Mouse (Mus musculus) embryonic facial prominence, embryonic 11.5 days (tissue): Measurements from ENCODE around the gene Exoc3. TPM values are rescaled to one million over a fixed set of nuclear protein-coding genes. Genes with fewer than 3 reads are reported as not detected.

Experiments
- ATAC-seq: fragments of 200-750 bp; cut with Nextera tagmentation; replicated peaks from 2 replicates; pipeline ENCODE4 v1.8.0; 2017; ENCODE audit warnings: low read depth; ENCODE audit not compliant: insufficient number of reproducible peaks, low FRiP score, low TSS enrichment
- DNase-seq: peaks from one replicate; pipeline ENCODE4 v3.0.0-alpha.2; 2015; ENCODE audit warnings: low spot score
- H3K27ac ChIP-seq: fragments of 300-500 bp; sonication (generic); replicated peaks from 2 replicates; pipeline ENCODE4 v1.5.1; 2014; ENCODE audit warnings: mild to moderate bottlenecking, low read depth, low read length, control low read depth
- H3K27me3 ChIP-seq: fragments of 300-500 bp; sonication (generic); 2 replicates; pipeline ENCODE4 v1.6.1; 2014; ENCODE audit warnings: mild to moderate bottlenecking, low read length, moderate library complexity, mixed read lengths; ENCODE audit not compliant: control insufficient read depth, insufficient read depth
- H3K36me3 ChIP-seq: fragments of 300-500 bp; sonication (generic); replicated peaks from 2 replicates; pipeline ENCODE4 v1.6.1; 2014; ENCODE audit warnings: low read depth, mild to moderate bottlenecking, low read length, moderate library complexity, mixed read lengths; ENCODE audit not compliant: control insufficient read depth, insufficient read depth
- H3K4me1 ChIP-seq: fragments of 300-500 bp; sonication (generic); 2 replicates; pipeline ENCODE4 v1.6.1; 2014; ENCODE audit warnings: low read length, mixed read lengths; ENCODE audit not compliant: control insufficient read depth, insufficient read depth
- H3K4me2 ChIP-seq: fragments of 300-500 bp; sonication (generic); 2 replicates; pipeline ENCODE4 v1.6.1; 2014; ENCODE audit warnings: low read depth, mild to moderate bottlenecking, control low read depth, low read length, moderate library complexity
- H3K4me3 ChIP-seq: fragments of 300-500 bp; sonication (generic); 2 replicates; pipeline ENCODE4 v1.5.1; 2014; ENCODE audit warnings: low read depth, low read length, control low read depth
- H3K9ac ChIP-seq: fragments of 300-500 bp; sonication (generic); replicated peaks from 2 replicates; pipeline ENCODE4 v1.6.1; 2014; ENCODE audit warnings: mild to moderate bottlenecking, control low read depth, low read length
- H3K9me3 ChIP-seq: fragments of 300-500 bp; sonication (generic); replicated peaks from 2 replicates; pipeline ENCODE4 v1.6.1; 2016; ENCODE audit warnings: mild to moderate bottlenecking, low read length, inconsistent platforms, mixed read lengths; ENCODE audit not compliant: control insufficient read depth
- WGBS: fragments of 180-500 bp; shearing (Covaris S2); extraction: QIAGEN DNeasy Blood & Tissue Kit; methylation state at CpG from one replicate; pipeline ENCODE4 v1.1.7; 2014; 5-methylcytosine and 5-hydroxymethylcytosine counted together
- polyA plus RNA-seq: library from polyadenylated mRNA; unstranded; fragments of >200 nt; fragmentation: Nextera tagmentation; extraction: Ambion mirVana; gene quantifications from 2 replicates; pipeline ENCODE4 v1.2.1, GENCODE M21; 2014

The Exoc3 gene
- polyA plus RNA-seq, 1 experiment from 2014 or later: 80.6 TPM

GRCm38 (mm10) chr13:74129909-74130308 is 78.6 kb downstream of the Exoc3 start:
- Histone ChIP-seq H3K4me3 (no peak overlapping the region), H3K4me2 (no peak overlapping the region), H3K27me3 (no peaks in the 10 kb centered on the region), H3K9me3 (no peaks in the 10 kb centered on the region), H3K4me1 (no peaks in the 10 kb centered on the region), H3K9ac (no peak overlapping the region), H3K36me3 (no peaks in the 10 kb centered on the region), H3K27ac (no peak overlapping the region)
- WGBS: 92% methylated on average over 6 of the region's 6 CpGs
- DNase-seq (no peak), ATAC-seq (no peak)

GRCm38 (mm10) chr13:74127571-74127970 is 81.0 kb downstream of the Exoc3 start:
- DNase-seq (no peak), ATAC-seq (no peak)
- Histone ChIP-seq H3K9me3 (no peaks in the 10 kb centered on the region), H3K4me1 (no peaks in the 10 kb centered on the region), H3K27me3 (peaks cover 2% of the 10 kb centered on the region; the same call in 1 of the 2 replicates), H3K36me3 (no peaks in the 10 kb centered on the region), H3K27ac (no peak overlapping the region), H3K9ac (no peak overlapping the region), H3K4me3 (no peak overlapping the region), H3K4me2 (no peak overlapping the region)
- 75% methylated on average over 7 of the region's 7 CpGs for WGBS

- no peaks in the 10 kb centered on the region for H3K9me3 ChIP-seq
- DNase-seq (no peak), ATAC-seq (no peak)
- H3K36me3 ChIP-seq: no peaks in the 10 kb centered on the region
- no peak overlapping the region for H3K4me2 ChIP-seq
- 64% methylated on average over 3 of the region's 3 CpGs for WGBS
- H3K4me1 ChIP-seq: no peaks in the 10 kb centered on the region
- no peak overlapping the region for H3K9ac ChIP-seq
- H3K27me3 ChIP-seq: peaks cover 19% of the 10 kb centered on the region
- no peak overlapping the region for H3K27ac ChIP-seq
- H3K4me3 ChIP-seq: no peak overlapping the region
Measured at GRCm38 (mm10) chr13:74122632-74123031, 85.9 kb downstream of the Exoc3 start.

GRCm38 (mm10) chr13:74121795-74122330 is 86.7 kb downstream of the Exoc3 start:
- Histone ChIP-seq H3K9ac (no peak overlapping the region), H3K4me1 (no peaks in the 10 kb centered on the region), H3K4me2 (no peak overlapping the region), H3K9me3 (no peaks in the 10 kb centered on the region), H3K4me3 (no peak overlapping the region), H3K36me3 (no peaks in the 10 kb centered on the region), H3K27me3 (peaks cover 19% of the 10 kb centered on the region), H3K27ac (no peak overlapping the region)
- ATAC-seq (no peak; the same call in 1 of the 2 replicates), DNase-seq (no peak)
- 31% methylated on average over 14 of the region's 14 CpGs for WGBS

GRCm38 (mm10) chr13:74121141-74121602 is 87.4 kb downstream of the Exoc3 start, which contains the start of gene Slc9a3:
Gene Slc9a3, plus strand, starts transcription at chr13:74121457.
- peak; percentile 15 for DNase-seq
- H3K27me3 ChIP-seq: peaks cover 19% of the 10 kb centered on the region
- H3K27ac ChIP-seq: no peak within 1 kb of the TSS
- H3K36me3 ChIP-seq: no peaks in the 10 kb centered on the region
- peak within 1 kb of the TSS; percentile 32 for H3K4me3 ChIP-seq
- no peaks in the 10 kb centered on the region for H3K9me3 ChIP-seq
- no peaks in the 10 kb centered on the region for H3K4me1 ChIP-seq
- peak within 1 kb of the TSS; percentile 13; the same call in 1 of the 2 replicates for H3K9ac ChIP-seq
- H3K4me2 ChIP-seq: peak within 1 kb of the TSS; percentile 78
- no peak for ATAC-seq
- 1% methylated on average over 35 of the region's 35 CpGs for WGBS

Other genes starting within 250 kb of the Exoc3 start
- gene Zdhhc11, start 244.9 kb downstream of the Exoc3 start, polyA plus RNA-seq: not detected in 2 replicates
- gene Tppp, start 199.3 kb downstream of the Exoc3 start, polyA plus RNA-seq: 1.7 and 1.8 TPM in 2 replicates
- gene Cep72, start 146.4 kb downstream of the Exoc3 start, polyA plus RNA-seq: 19.4 and 25.2 TPM in 2 replicates
- not detected in 2 replicates for gene Slc9a3, start 87.3 kb downstream of the Exoc3 start, polyA plus RNA-seq
- gene Ahrr, start 83.6 kb upstream of the Exoc3 start, polyA plus RNA-seq: 0.95 and 1.5 TPM in 2 replicates
- gene Pdcd6, start 108.8 kb upstream of the Exoc3 start, polyA plus RNA-seq: 139 and 142 TPM in 2 replicates
- 228 and 235 TPM in 2 replicates for gene Sdha, start 141.5 kb upstream of the Exoc3 start, polyA plus RNA-seq
- 69.0 and 73.7 TPM in 2 replicates for gene Ccdc127, start 141.6 kb upstream of the Exoc3 start, polyA plus RNA-seq
- not detected in 2 replicates for gene Lrrc14b, start 155.3 kb upstream of the Exoc3 start, polyA plus RNA-seq
- gene Zfp72, start 182.1 kb upstream of the Exoc3 start, polyA plus RNA-seq: 8.4 and 8.8 TPM in 2 replicates
- gene Ftl1-ps1, start 191.0 kb upstream of the Exoc3 start, polyA plus RNA-seq: 68.4 and 74.2 TPM in 2 replicates